Mouse (Mus musculus): ENCODE data around the gene Slc10a6. TPM values are rescaled to one million over a fixed set of nuclear protein-coding genes. Genes with fewer than 3 reads are reported as not detected.

Gene Slc10a6
- polyA plus RNA-seq, 1 experiment from 2014 or later = 0.08 TPM

DNA sequence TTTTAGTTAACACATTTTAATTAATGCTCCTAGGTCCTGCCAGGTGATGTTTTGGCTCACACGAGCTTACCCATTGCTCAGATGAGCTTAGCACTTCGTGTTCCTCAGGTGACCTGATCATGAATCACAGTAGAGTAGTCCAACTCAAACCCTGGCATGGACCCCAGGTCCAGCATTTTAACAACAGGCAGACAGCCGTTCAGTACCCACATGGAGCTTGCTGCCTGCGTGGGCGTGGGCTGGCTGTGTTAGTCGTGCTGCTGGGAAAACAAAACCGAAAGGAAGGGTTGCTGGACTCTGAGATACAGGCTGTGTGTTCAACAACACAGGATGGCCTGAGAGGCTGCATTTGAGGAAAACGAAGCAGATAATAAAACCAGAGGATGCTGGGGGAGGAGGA lies 36.5 kb downstream of the Slc10a6 start:
- 0 out of 2 replicates have a peak, but pooled peaks cover 3% of the 10 kb centered on the region for H3K36me3 ChIP-seq (ENCODE audit: control insufficient read depth, insufficient read depth, low read length)

DNA sequence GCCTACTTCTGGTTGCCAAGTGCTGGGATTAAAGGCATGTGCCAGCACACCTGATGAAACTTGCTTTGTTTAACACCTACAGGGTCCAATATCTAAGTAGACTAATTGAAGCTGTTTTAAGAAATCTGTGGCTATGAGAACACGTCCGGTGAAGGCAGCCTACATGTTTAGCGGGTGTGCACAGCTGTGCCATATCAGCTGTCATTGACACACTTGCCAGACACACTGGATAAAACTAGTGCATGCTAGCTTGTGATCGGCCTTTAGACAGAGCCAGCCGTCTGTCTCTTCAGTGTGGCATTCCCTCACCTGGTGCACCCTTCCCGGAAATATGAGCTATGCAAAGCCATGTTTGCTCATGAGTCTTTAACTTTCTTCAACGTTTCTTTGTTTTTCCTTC lies 37.4 kb downstream of the Slc10a6 start:
- Histone ChIP-seq H3K4me1 (ENCODE audit: control insufficient read depth, insufficient read depth, low read length) (no peaks in the 10 kb centered on the region), H3K4me3 (ENCODE audit: low read depth, low read length) (no peak overlapping the region), H3K9me3 (ENCODE audit: control insufficient read depth, low read length) (no peaks in the 10 kb centered on the region), H3K27me3 (ENCODE audit: control insufficient read depth, insufficient read depth, low read length) (no peaks in the 10 kb centered on the region), H3K9ac (ENCODE audit: low read length) (no peak overlapping the region), H3K27ac (ENCODE audit: low read depth, low read length) (no peak overlapping the region), H3K4me2 (no peak overlapping the region), H3K36me3 (ENCODE audit: control insufficient read depth, insufficient read depth, low read length) (0 out of 2 replicates have a peak, but pooled peaks cover 3% of the 10 kb centered on the region)
- WGBS = 93% methylated on average over 7 of the region's 7 CpGs
- no peak for DNase-seq (ENCODE audit: low spot score, missing footprints)
- no peak for ATAC-seq (ENCODE audit: low FRiP score)

More for the DNA sequence above, 36.5 kb downstream of the Slc10a6 start:
- Histone ChIP-seq H3K27ac (ENCODE audit: low read depth, low read length) (no peak overlapping the region), H3K4me3 (ENCODE audit: low read depth, low read length) (no peak overlapping the region), H3K9me3 (ENCODE audit: control insufficient read depth, low read length) (no peaks in the 10 kb centered on the region), H3K4me2 (no peak overlapping the region), H3K4me1 (ENCODE audit: control insufficient read depth, insufficient read depth, low read length) (no peaks in the 10 kb centered on the region), H3K9ac (ENCODE audit: low read length) (no peak overlapping the region), H3K27me3 (ENCODE audit: control insufficient read depth, insufficient read depth, low read length) (no peaks in the 10 kb centered on the region)
- no peak for ATAC-seq (ENCODE audit: low FRiP score)
- 88% methylated on average over 8 of the region's 8 CpGs for WGBS
- no peak for DNase-seq (ENCODE audit: low spot score, missing footprints)

DNA sequence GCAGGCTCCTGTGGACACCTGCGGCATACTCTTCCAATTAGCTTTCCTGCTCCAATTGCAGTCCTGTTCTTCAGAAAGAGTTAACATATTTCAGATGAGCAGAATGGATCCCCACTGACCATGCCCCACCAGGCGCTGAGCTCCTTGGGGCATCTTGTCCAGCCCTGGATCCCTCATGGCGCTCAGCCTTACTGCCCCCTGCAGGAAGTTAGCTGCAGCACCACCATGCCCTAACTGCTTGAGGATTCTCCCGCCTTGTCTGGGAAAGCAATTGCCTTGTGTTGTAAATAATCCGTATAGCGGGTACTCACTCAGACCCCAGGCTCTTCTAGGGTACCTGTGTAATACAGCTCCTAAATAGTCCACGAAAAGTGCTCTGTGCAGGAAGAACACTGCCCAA lies 42.0 kb downstream of the Slc10a6 start:
- H3K9me3 ChIP-seq (ENCODE audit: control insufficient read depth, low read length) = no peaks in the 10 kb centered on the region
- WGBS = 84% methylated on average over 7 of the region's 7 CpGs
- no peak for ATAC-seq (ENCODE audit: low FRiP score)
- H3K4me2 ChIP-seq = no peak overlapping the region
- H3K36me3 ChIP-seq (ENCODE audit: control insufficient read depth, insufficient read depth, low read length) = 0 out of 2 replicates have a peak, but pooled peaks cover 3% of the 10 kb centered on the region
- no peaks in the 10 kb centered on the region for H3K27me3 ChIP-seq (ENCODE audit: control insufficient read depth, insufficient read depth, low read length)
- no peak for DNase-seq (ENCODE audit: low spot score, missing footprints)
- H3K4me1 ChIP-seq (ENCODE audit: control insufficient read depth, insufficient read depth, low read length) = no peaks in the 10 kb centered on the region
- H3K4me3 ChIP-seq (ENCODE audit: low read depth, low read length) = no peak overlapping the region
- no peak overlapping the region for H3K27ac ChIP-seq (ENCODE audit: low read depth, low read length)
- no peak overlapping the region for H3K9ac ChIP-seq (ENCODE audit: low read length)

DNA sequence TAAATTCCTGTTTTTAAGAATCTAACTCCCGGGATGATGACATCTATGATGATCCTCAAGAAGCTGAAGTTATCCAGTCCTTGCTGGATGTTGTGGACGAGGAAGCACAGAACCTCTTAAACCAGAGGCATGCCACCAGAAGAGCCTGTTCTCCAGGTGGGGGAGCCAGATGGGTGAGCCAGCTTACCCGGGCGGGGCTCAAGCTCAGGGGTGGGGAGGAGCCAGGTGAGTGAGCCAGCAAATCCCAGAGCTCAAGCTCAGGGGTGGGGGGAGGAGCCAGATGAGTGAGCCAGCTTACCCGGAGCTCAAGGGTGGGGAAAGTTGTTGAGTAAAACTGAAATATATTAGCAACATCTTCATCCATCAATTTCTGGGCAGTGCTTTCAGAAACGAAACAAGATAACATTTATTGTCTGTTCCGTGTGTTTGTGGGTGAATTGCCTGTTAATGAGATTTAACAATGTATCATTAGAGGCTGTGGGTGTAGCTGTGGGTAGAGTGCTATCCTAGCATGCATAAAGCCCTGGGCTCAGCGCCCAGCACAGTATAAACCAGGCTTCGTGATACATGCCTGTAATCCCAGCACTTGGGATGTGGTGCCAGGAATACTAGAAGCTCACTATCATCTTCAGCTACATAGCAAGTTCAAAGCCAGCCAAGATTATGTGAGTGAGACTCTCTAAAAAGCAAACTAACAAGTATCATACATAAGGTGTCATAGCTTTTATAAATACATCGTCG lies 49.4 kb downstream of the Slc10a6 start:
- peaks cover 2% of the 10 kb centered on the region; the same call in 1 of the 2 replicates for H3K36me3 ChIP-seq (ENCODE audit: control insufficient read depth, insufficient read depth, low read length)
- ATAC-seq (ENCODE audit: low FRiP score) (no peak), DNase-seq (ENCODE audit: low spot score, missing footprints) (no peak)
- no peak overlapping the region for H3K9ac ChIP-seq (ENCODE audit: low read length)
- 83% methylated on average over 11 of the region's 11 CpGs for WGBS
- H3K4me1 ChIP-seq (ENCODE audit: control insufficient read depth, insufficient read depth, low read length) = no peaks in the 10 kb centered on the region
- no peaks in the 10 kb centered on the region for H3K9me3 ChIP-seq (ENCODE audit: control insufficient read depth, low read length)
- no peak overlapping the region for H3K27ac ChIP-seq (ENCODE audit: low read depth, low read length)
- no peak overlapping the region for H3K4me2 ChIP-seq
- H3K4me3 ChIP-seq (ENCODE audit: low read depth, low read length) = no peak overlapping the region
- H3K27me3 ChIP-seq (ENCODE audit: control insufficient read depth, insufficient read depth, low read length) = no peaks in the 10 kb centered on the region

DNA sequence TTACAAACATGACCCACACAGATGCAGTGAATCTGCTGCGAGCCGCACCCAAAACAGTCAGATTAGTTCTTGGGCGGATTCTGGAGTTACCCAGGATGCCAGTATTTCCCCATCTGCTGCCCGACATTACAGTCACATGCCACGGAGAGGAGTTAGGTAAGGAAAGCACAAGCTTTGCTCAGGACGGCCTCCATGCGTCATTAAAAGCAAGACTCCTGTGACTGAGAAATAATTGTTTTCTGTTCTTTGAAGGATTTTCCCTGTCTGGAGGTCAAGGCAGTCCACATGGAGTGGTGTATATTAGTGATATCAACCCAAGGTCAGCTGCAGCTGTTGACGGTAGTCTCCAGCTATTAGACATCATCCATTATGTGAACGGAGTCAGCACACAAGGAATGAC lies 59.8 kb downstream of the Slc10a6 start:
- Histone ChIP-seq H3K36me3 (ENCODE audit: control insufficient read depth, insufficient read depth, low read length) (peaks cover 5% of the 10 kb centered on the region; the same call in 1 of the 2 replicates), H3K4me1 (ENCODE audit: control insufficient read depth, insufficient read depth, low read length) (no peaks in the 10 kb centered on the region), H3K4me3 (ENCODE audit: low read depth, low read length) (no peak overlapping the region), H3K4me2 (no peak overlapping the region), H3K27ac (ENCODE audit: low read depth, low read length) (no peak overlapping the region), H3K9ac (ENCODE audit: low read length) (no peak overlapping the region), H3K9me3 (ENCODE audit: control insufficient read depth, low read length) (no peaks in the 10 kb centered on the region), H3K27me3 (ENCODE audit: control insufficient read depth, insufficient read depth, low read length) (no peaks in the 10 kb centered on the region)
- WGBS = 93% methylated on average over 9 of the region's 9 CpGs
- no peak for DNase-seq (ENCODE audit: low spot score, missing footprints)
- no peak for ATAC-seq (ENCODE audit: low FRiP score)

DNA sequence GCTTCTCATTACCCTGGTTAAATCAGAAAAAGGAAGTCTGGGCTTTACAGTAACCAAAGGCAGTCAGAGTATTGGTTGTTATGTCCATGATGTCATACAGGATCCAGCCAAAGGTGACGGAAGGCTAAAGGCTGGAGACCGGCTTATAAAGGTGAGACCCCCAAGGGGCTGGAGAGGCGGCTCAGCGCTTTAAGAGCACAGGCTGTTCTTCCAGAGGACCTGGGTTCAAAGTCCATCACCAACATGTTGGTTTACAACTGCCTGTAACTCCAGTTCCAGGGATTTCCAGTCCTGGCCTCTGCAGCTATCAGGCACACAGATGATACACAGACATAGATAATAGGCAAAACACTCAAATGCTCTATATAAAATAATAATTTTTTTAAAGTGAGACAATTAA lies 61.2 kb downstream of the Slc10a6 start:
- Histone ChIP-seq H3K4me2 (no peak overlapping the region), H3K36me3 (ENCODE audit: control insufficient read depth, insufficient read depth, low read length) (peaks cover 5% of the 10 kb centered on the region; the same call in 1 of the 2 replicates), H3K27ac (ENCODE audit: low read depth, low read length) (no peak overlapping the region), H3K4me3 (ENCODE audit: low read depth, low read length) (no peak overlapping the region), H3K4me1 (ENCODE audit: control insufficient read depth, insufficient read depth, low read length) (no peaks in the 10 kb centered on the region), H3K27me3 (ENCODE audit: control insufficient read depth, insufficient read depth, low read length) (no peaks in the 10 kb centered on the region), H3K9ac (ENCODE audit: low read length) (no peak overlapping the region), H3K9me3 (ENCODE audit: control insufficient read depth, low read length) (no peaks in the 10 kb centered on the region)
- DNase-seq (ENCODE audit: low spot score, missing footprints) = no peak
- WGBS = 97% methylated on average over 4 of the region's 4 CpGs
- no peak for ATAC-seq (ENCODE audit: low FRiP score)

DNA sequence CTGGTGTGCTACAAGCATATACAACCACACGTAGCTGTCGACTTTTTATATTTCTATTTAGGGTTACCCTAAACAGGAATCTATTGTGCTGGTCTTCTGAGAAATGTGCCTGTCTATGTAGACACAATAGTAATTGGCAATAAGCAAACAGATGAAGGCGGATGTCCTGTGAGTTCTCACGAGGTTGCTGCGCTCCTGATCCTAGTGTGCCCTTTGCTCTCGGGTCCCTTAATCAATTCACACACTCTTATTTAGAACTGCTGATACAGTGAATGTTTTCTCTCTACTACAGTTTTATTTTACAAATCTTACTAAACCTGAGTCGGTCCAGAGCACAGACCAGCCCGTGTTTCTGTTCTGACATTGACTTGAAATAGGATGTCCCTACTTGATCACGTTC lies 68.7 kb downstream of the Slc10a6 start:
- Histone ChIP-seq H3K27me3 (ENCODE audit: control insufficient read depth, insufficient read depth, low read length) (no peaks in the 10 kb centered on the region), H3K27ac (ENCODE audit: low read depth, low read length) (no peak overlapping the region), H3K9me3 (ENCODE audit: control insufficient read depth, low read length) (no peaks in the 10 kb centered on the region), H3K9ac (ENCODE audit: low read length) (no peak overlapping the region), H3K4me1 (ENCODE audit: control insufficient read depth, insufficient read depth, low read length) (no peaks in the 10 kb centered on the region), H3K4me3 (ENCODE audit: low read depth, low read length) (no peak overlapping the region), H3K4me2 (no peak overlapping the region), H3K36me3 (ENCODE audit: control insufficient read depth, insufficient read depth, low read length) (peaks cover 13% of the 10 kb centered on the region)
- DNase-seq (ENCODE audit: low spot score, missing footprints) = no peak
- ATAC-seq (ENCODE audit: low FRiP score) = no peak
- WGBS = 92% methylated on average over 9 of the region's 9 CpGs

Other genes with a start within 250 kb of the Slc10a6 start
- 15.0 and 18.1 TPM in 2 replicates for gene Ptpn13, start 204.2 kb downstream of the Slc10a6 start, polyA plus RNA-seq (2014; fragmentation: Nextera tagmentation; extraction: Ambion mirVana)
- gene 1700016H13Rik, start 26.6 kb upstream of the Slc10a6 start, polyA plus RNA-seq (2014; fragmentation: Nextera tagmentation; extraction: Ambion mirVana) = 0.25 TPM in 1 of 2 replicates, not detected in the other
- 4.9 and 5.9 TPM in 2 replicates for gene Aff1, start 63.0 kb upstream of the Slc10a6 start, polyA plus RNA-seq (2014; fragmentation: Nextera tagmentation; extraction: Ambion mirVana)